Comparison of ENCODE assay signal across 8 mouse cellular contexts in genomic region chr11:77493512-77494343, GRCm38 (mm10). TPM values are rescaled to one million over a fixed set of nuclear protein-coding genes. Genes with fewer than 3 reads are reported as not detected.
DNase-seq lines count a peak whose midpoint lies in the region; ATAC-seq and TF ChIP-seq lines count a peak whose summit lies in the region.

Gene Git1, plus strand, starts transcription at chr11:77493562.

- no peak for TF ChIP-seq CTCF in layer of hippocampus, adult 2 months (conservative IDR thresholded peaks at IDR 0.05)
- TF ChIP-seq CTCF in cerebellum, adult 2 months (IDR thresholded peaks at IDR 0.05; ENCODE audit: borderline replicate concordance, insufficient read depth, low read depth, low read length), result no peak

- H3K4me2 ChIP-seq in hindbrain, embryonic 14.5 days (replicated peaks), result peak within 1 kb of the TSS; percentile 88
- peak within 1 kb of the TSS; percentile 98 for H3K4me2 ChIP-seq in midbrain, embryonic 12.5 days (replicated peaks)
- peak within 1 kb of the TSS; percentile 89 for H3K4me2 ChIP-seq in stomach, embryonic 16.5 days (ENCODE audit: low read depth, low read length)

- peak within 1 kb of the TSS; percentile 88 for H3K4me3 ChIP-seq in layer of hippocampus, adult 2 months
- H3K4me3 ChIP-seq in cerebellum, adult 2 months (replicated peaks; ENCODE audit: insufficient read depth, low read depth, low read length), result peak within 1 kb of the TSS; percentile 83
- peak within 1 kb of the TSS; percentile 96 for H3K4me3 ChIP-seq in hindbrain, embryonic 14.5 days (replicated peaks; ENCODE audit: low read length)
- H3K4me3 ChIP-seq in midbrain, embryonic 12.5 days, result peak within 1 kb of the TSS; percentile 97
- H3K4me3 ChIP-seq in stomach, embryonic 16.5 days (replicated peaks; ENCODE audit: low read length), result peak within 1 kb of the TSS; percentile 79

- peak within 1 kb of the TSS; percentile 93 for H3K9ac ChIP-seq in hindbrain, embryonic 14.5 days
- peak within 1 kb of the TSS; percentile 97 for H3K9ac ChIP-seq in midbrain, embryonic 12.5 days (replicated peaks)
- H3K9ac ChIP-seq in stomach, embryonic 16.5 days (ENCODE audit: low read length), result peak within 1 kb of the TSS; percentile 96

- intact Hi-C loops in left cerebral cortex, postnatal 4 days (cut with DNase I), result no loop called here

- no peaks in the 10 kb centered on the region; the same call in 1 of the 2 replicates for H3K36me3 ChIP-seq in hindbrain, embryonic 14.5 days (replicated peaks; ENCODE audit: control insufficient read depth, insufficient read depth)
- H3K36me3 ChIP-seq in midbrain, embryonic 12.5 days, result no peaks in the 10 kb centered on the region
- H3K36me3 ChIP-seq in stomach, embryonic 16.5 days (ENCODE audit: control insufficient read depth, insufficient read depth, low read length), result no peaks in the 10 kb centered on the region

- no peak for ATAC-seq in hindbrain, embryonic 14.5 days (ENCODE audit: low FRiP score)
- ATAC-seq in midbrain, embryonic 12.5 days (ENCODE audit: low FRiP score, low read depth), result no peak
- no peak for ATAC-seq in stomach, embryonic 16.5 days (ENCODE audit: insufficient read depth, low FRiP score)

- peak within 1 kb of the TSS; percentile 95 for H3K27ac ChIP-seq in layer of hippocampus, adult 2 months
- peak within 1 kb of the TSS; percentile 80 for H3K27ac ChIP-seq in cerebellum, adult 2 months (ENCODE audit: insufficient read depth, low read length)
- peak within 1 kb of the TSS; percentile 88 for H3K27ac ChIP-seq in hindbrain, embryonic 14.5 days
- H3K27ac ChIP-seq in midbrain, embryonic 12.5 days (replicated peaks), result peak within 1 kb of the TSS; percentile 89
- H3K27ac ChIP-seq in stomach, embryonic 16.5 days (ENCODE audit: low read length), result peak within 1 kb of the TSS; percentile 89

- 0 out of 2 replicates have a peak, but pooled peaks have one; percentile 0 for TF ChIP-seq POLR2A in cerebellum, adult 2 months (IDR thresholded peaks at IDR 0.05; ENCODE audit: borderline replicate concordance, insufficient read depth, low read length)

- H3K27me3 ChIP-seq in cerebellum, adult 2 months (ENCODE audit: control insufficient read depth, insufficient read depth, low read length), result no peaks in the 10 kb centered on the region
- H3K27me3 ChIP-seq in hindbrain, embryonic 14.5 days (ENCODE audit: control insufficient read depth, insufficient read depth, low read length), result no peaks in the 10 kb centered on the region
- H3K27me3 ChIP-seq in midbrain, embryonic 12.5 days, result no peaks in the 10 kb centered on the region
- H3K27me3 ChIP-seq in stomach, embryonic 16.5 days (ENCODE audit: control insufficient read depth, insufficient read depth, low read length), result no peaks in the 10 kb centered on the region

- no peaks in the 10 kb centered on the region for H3K9me3 ChIP-seq in hindbrain, embryonic 14.5 days (ENCODE audit: control insufficient read depth, low read length)
- no peaks in the 10 kb centered on the region for H3K9me3 ChIP-seq in midbrain, embryonic 12.5 days
- no peaks in the 10 kb centered on the region for H3K9me3 ChIP-seq in stomach, embryonic 16.5 days (replicated peaks; ENCODE audit: control insufficient read depth, low read length)

- peak; percentile 65 to 73 for DNase-seq in layer of hippocampus, adult 2 months (ENCODE audit: low spot score in 2 of 2)
- no peak for DNase-seq in layer of hippocampus, adult 9-10 months (ENCODE audit: low spot score)
- peak; percentile 64 to 68 for DNase-seq in cerebellum, adult 2 months
- DNase-seq in frontal cortex, postnatal 36 days (ENCODE audit: low spot score in 2 of 2), result peak; percentile 66 to 70
- no peak for DNase-seq in hindbrain, embryonic 14.5 days (ENCODE audit: low spot score)
- DNase-seq in left cerebral cortex, postnatal 4 days, result peak; percentile 45

- peaks cover 20% of the 10 kb centered on the region for H3K4me1 ChIP-seq in cerebellum, adult 2 months (ENCODE audit: control insufficient read depth, insufficient read depth, low read length)
- H3K4me1 ChIP-seq in hindbrain, embryonic 14.5 days (replicated peaks; ENCODE audit: control insufficient read depth, insufficient read depth, low read length), result peaks cover 58% of the 10 kb centered on the region
- H3K4me1 ChIP-seq in midbrain, embryonic 12.5 days, result peaks cover 71% of the 10 kb centered on the region
- peaks cover 66% of the 10 kb centered on the region for H3K4me1 ChIP-seq in stomach, embryonic 16.5 days (ENCODE audit: control insufficient read depth, insufficient read depth, low read length)

- 3% methylated on average over 68 of the region's 74 CpGs for WGBS in cerebellum, adult 2 months
- WGBS in hindbrain, embryonic 14.5 days, result 2% methylated on average over 55 of the region's 74 CpGs
- 2% methylated on average over 57 of the region's 74 CpGs for WGBS in midbrain, embryonic 12.5 days
- under 1% methylated on average over 72 of the region's 74 CpGs for WGBS in stomach, embryonic 16.5 days

RNA-seq across cellular contexts. Expression of gene Git1, which starts in this region (rescaled TPM):
- total RNA-seq in layer of hippocampus, adult 2 months (2021), result 100 to 1,000 TPM; 295 to 316 TPM
- polyA plus RNA-seq in cerebellum, adult 2 months (2012; rRNA removed), result 106 and 110 TPM in 2 replicates
- 21.3 and 23.2 TPM in 2 replicates for polyA plus RNA-seq in hindbrain, embryonic 14.5 days (2014; fragmentation: Nextera tagmentation; extraction: Ambion mirVana)
- 100 to 1,000 TPM; 150 to 151 TPM for total RNA-seq in left cerebral cortex, postnatal 4 days (2021)
- polyA plus RNA-seq in midbrain, embryonic 12.5 days (2016; fragmentation: Nextera tagmentation; extraction: Ambion mirVana), result 12.9 and 13.0 TPM in 2 replicates
- polyA plus RNA-seq in stomach, embryonic 16.5 days (2015; fragmentation: Nextera tagmentation; extraction: Ambion mirVana), result 7.9 and 9.1 TPM in 2 replicates

Comparison
In these comparisons a context has a peak if more than half of its experiments do, and no peak if none do; other contexts are left out.
1. DNase-seq: peak in layer of hippocampus, adult 2 months (2 of 2), cerebellum, adult 2 months (2 of 2), frontal cortex, postnatal 36 days (2 of 2) and left cerebral cortex, postnatal 4 days (single experiment); none in layer of hippocampus, adult 9-10 months (single experiment) and hindbrain, embryonic 14.5 days (single experiment).
2. Peak in every context shown above with its lines, with median percentiles within 50 percentile points of each other: H3K27ac ChIP-seq, H3K4me3 ChIP-seq, H3K4me2 ChIP-seq and H3K9ac ChIP-seq.